Mouse (Mus musculus) ES-Bruce4 (cell line): Measurements from ENCODE around the gene Scfd2.

Source experiments
- CTCF ChIP-seq: IDR thresholded peaks from one replicate; pipeline ENCODE4 v1.8.1; 2011; ENCODE audit warnings: low read depth, low read length
- EP300 ChIP-seq: IDR thresholded peaks from 2 replicates; pipeline ENCODE4 v1.6.1; 2011; ENCODE audit warnings: low read depth, low read length; ENCODE audit not compliant: insufficient read depth
- POLR2A ChIP-seq: IDR thresholded peaks from one replicate; pipeline ENCODE4 v1.8.1; 2011; ENCODE audit warnings: low read length; ENCODE audit not compliant: insufficient read depth

DNA sequence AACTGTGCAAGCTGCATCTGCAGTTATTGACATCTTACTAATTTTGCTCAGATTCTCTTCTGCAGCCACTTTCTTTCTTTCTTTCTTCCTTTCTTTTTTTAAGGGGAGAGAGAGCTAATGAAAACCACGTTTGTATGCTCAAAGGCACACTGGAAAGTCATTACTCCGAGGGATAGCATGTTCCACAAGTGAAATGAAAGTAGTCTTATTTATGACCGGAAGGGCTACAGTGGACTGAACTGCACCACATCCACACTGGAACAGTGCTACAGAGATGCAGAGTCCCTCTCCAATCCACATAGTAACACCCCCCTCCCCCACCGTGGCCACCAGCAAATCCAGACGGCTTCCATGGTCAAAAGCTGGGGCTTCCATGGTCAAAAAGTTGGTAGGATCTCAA, 224.3 kb downstream of the Scfd2 start:
- TF ChIP-seq POLR2A (no peak), CTCF (no peak), EP300 (no peak)
